Mouse (Mus musculus): ENCODE results near the gene Vamp1.
"Not testable (repeated sequence)": the region's sequence is repeated elsewhere in the genome, so short reads cannot be mapped to it uniquely, and the experiment has no call there.

Vamp1 gene

DNA sequence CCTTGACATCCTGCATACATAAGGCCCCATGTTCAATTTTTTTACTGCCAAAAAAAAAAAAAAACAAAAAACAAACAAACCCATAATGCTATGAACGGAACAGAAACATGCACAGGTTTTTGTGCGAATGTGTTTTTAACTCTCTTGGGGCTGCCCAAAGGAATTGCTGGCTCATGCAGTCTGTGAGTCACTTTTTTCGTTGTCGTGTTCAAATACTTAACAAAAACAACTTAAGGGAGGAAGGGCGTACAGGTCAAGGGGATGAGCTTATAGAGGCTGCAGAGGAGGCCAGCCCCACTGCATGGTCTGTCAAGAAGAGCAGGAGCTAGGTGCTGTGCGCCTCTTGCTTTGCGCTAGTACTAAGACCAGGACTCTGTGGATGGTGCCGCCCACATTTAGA is 37.4 kb downstream of the Vamp1 start:
- no peak for DNase-seq

- DNase-seq = no peak
Measured at GRCm38 (mm10) chr6:125253863-125254715, 38.7 kb downstream of the Vamp1 start.

GRCm38 (mm10) chr6:125255516-125256044 is 40.2 kb downstream of the Vamp1 start:
- no peak for DNase-seq

GRCm38 (mm10) chr6:125256222-125256966 is 41.0 kb downstream of the Vamp1 start:
- DNase-seq = peak; percentile 68

DNA sequence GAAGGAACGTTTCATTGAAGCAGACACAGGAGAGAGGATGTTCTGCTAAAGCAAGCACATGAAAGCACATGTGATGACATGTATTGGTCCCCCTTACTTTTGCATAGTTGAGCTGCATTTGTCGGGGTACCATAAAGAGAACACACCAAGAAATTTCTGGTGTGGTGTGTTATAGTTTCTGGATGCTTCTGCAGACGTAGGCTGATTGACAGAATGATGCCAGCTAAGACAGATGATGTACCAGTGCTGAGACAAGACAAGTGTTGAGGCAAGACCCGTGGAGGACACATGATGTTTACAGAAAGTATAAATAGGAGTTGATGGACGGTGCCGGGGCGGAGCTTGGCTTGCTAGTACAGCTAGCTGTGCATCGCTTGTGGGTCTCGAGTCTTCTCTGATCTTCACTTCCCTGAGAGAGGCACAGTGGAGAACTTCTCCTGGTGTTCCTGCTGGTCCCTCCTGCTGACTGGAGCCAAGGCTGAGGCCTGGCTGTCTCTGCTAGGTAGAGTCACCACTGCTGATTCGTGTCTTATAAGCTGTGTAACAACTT is 44.7 kb downstream of the Vamp1 start:
- DNase-seq = no peak

DNA sequence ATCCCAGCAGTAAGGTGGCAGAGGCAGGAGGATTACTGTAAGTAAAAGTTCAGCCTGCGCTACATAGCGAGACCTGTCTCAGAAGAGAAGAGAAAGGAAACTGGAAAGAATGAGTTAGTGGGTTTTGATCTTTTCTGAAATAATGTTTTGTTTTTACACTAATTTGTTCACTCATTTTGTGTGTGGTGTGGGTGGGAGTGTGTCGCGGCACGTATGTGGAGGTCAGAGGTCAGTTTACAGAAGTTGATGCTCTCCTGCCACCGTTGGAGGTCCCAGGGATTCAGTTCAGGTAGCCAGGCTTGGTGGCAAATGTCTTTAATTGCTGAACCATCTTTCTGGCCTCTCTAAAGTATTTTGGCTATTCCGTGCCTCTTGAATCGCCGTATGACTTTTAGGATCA is 48.9 kb downstream of the Vamp1 start:
- no peak for DNase-seq

DNA sequence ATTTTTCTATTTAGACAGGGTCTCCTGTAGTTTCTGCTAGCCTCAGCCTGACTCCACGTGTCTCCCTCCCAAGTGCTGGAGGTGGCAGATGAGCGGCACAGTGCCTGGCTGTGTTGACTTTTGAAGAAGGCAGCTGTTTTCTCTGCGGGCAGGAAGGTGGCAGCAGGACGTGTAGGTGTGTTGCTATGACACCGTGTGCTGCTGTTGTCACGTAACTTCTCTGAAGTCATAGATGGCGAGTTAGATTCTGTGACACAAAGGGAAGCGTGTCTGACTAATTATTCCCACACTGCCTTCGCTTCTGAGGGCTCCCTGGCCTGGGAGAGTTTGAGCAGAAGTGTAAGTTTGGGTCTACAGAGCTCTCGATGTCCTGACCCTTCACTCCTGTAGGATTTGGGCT is 49.9 kb downstream of the Vamp1 start:
- no peak for DNase-seq

GRCm38 (mm10) chr6:125266091-125266490 is 50.7 kb downstream of the Vamp1 start:
- DNase-seq = no peak

- DNase-seq = not testable (repeated sequence)
Measured at GRCm38 (mm10) chr6:125266600-125266999, 51.2 kb downstream of the Vamp1 start.

DNA sequence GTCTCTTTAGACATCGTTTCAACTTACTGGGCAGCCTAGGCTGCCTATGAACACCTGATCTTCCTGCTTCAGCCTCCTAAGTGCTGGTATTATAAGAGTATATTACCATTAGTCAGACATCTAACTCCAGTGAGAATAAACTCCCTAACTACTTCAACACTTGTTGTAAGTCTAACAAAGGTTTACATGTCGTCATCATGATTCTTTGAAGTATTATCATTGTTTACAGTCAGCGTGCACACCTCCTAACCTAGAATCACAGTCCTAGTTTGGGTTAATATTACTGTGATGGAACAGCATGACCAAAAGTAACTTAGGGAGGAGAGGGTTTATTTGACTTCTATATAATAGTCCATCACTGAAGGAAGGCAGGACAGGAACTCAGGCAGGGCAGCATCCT is 52.1 kb downstream of the Vamp1 start:
- DNase-seq = no peak

DNA sequence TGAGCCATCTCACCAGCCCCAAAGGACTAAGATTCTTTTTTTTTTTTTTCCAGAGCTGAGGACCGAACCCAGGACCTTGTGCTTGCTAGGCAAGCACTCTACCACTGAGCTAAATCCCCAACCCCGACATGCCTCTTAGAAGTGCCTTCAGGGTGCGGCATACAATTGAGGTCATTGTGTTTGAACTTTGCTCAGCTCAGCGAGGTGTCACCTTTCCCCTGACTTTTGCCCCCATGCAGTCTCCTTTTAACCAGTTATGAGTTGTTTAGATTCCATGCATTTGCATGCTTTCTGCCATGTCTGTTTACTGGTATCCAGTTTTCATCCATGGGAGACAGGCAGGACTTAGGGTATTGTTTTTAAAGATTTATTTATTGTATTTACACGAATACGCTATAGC is 53.4 kb downstream of the Vamp1 start:
- DNase-seq = no peak

- peak; percentile 93 for DNase-seq
Measured at GRCm38 (mm10) chr6:125271455-125272227, 56.3 kb downstream of the Vamp1 start.

GRCm38 (mm10) chr6:125272228-125272785 is 57.0 kb downstream of the Vamp1 start:
- no peak for DNase-seq

DNA sequence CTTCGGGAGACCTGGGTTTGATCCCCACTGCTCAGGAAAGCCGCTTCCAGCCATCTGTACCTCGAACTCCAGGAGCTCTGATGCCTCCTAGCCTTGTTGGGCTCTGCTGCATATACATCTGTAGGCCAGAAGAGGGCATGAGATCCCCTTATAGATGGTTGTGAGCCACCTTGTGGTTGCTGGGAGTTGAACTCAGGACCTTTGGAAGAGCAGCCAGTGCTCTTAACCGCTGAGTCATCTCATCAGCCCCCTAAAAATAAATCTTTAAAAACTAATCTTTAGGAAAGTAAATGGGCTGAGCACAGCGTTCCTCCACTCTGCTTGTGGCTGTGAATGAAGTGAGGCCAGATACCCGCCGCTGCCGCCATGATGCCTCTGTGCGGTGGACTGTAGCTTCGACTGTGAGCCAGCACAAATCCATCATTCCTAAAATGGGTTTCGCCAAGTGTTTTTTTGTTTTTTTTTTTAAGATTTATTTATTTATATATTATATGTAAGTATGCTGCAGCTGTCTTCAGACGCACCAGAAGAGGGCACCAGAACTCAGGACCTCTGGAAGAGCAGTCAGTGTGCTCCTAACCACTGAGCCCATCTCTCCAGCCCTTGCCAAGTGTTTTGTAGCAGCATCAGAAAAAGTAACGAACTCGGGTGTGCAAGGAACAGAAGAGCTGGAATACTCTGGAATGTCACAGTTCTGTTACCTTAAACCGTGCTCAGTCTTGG is 59.7 kb downstream of the Vamp1 start:
- DNase-seq = peak; percentile 59

DNA sequence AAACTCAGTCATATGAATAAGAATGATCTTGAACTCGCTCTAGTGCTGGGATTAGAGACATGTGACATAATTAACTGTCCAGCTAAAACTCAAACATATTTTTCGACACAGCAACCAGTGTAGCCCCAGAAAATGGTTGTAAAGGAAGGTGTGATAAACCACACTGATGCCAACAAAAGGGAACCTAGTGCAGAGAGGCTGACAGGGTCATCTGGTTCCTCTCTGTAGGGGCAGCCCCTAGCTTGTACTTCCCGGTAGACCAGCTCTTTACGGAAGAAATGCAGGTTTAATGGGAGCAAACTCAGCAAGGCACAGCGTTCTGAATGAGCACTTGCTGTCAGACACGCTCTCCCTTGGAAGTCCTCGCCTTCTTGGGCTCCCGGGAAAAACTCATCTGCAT is 64.4 kb downstream of the Vamp1 start:
- no peak for DNase-seq

GRCm38 (mm10) chr6:125282721-125283120 is 67.4 kb downstream of the Vamp1 start:
- not testable (repeated sequence) for DNase-seq

DNA sequence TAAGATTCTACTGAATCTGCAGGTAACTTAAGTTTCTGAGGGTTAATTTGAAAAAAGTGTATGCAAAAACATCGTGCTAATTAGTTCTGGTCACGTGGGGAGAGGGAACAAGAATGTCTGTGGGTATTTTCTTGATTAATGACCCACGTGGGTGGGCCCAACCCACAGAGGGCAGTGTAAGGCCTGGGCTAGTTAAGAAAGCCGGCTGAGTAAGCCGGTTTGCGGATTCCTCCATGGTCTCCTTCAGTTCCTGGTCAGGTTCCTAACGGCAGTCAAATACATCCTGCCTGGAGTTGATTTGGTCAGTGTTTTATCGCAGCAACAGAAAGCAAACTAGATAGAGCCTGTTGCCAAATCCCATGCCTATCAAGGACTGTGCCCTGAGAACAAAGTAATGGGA is 68.9 kb downstream of the Vamp1 start:
- no peak for DNase-seq

DNA sequence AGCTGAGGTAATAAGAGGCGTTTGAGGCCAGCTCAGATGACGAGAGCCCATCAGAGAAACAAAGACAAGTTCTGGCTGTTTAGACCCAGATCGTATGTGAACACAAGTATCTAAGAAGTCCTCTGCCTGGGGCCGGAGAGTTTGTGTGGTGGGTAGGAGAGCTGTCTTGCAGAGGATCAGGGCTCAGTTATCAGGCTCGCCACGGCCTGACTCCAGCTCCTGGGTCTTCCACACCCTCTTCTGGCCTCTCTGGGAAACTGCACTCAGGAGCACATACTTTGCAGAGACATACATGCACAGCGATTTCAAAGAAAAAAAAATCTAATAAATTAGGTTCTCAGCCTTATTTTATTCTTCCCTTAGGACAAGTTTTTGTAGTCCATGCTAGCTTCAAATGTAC is 69.4 kb downstream of the Vamp1 start:
- DNase-seq = no peak

GRCm38 (mm10) chr6:125285890-125286289 is 70.5 kb downstream of the Vamp1 start, which contains the start of gene Tuba3a:
Gene Tuba3a, minus strand, starts transcription at chr6:125286042.
- DNase-seq = no peak

- no peak for DNase-seq
Measured at GRCm38 (mm10) chr6:125286944-125287343, 71.6 kb downstream of the Vamp1 start.

DNA sequence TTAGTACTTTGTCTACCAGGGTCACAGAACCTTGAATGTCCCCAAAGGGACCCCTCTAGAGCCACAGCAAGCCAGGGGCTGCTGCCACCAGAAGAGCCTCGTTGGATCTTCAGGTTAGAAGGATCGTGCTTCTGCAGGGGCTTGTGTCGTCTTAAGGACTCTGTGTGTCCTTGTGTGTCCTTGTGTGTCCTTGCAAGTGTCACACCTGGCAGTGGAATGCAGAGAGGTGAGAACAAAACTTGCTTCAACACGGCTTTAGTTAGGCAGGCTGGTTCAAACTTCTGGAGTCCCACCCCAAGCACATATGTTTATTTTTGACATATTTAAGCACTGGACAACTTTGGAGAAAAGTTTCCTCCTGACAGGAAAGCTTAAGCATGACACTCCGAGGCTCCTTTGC is 73.4 kb downstream of the Vamp1 start:
- DNase-seq = no peak

DNA sequence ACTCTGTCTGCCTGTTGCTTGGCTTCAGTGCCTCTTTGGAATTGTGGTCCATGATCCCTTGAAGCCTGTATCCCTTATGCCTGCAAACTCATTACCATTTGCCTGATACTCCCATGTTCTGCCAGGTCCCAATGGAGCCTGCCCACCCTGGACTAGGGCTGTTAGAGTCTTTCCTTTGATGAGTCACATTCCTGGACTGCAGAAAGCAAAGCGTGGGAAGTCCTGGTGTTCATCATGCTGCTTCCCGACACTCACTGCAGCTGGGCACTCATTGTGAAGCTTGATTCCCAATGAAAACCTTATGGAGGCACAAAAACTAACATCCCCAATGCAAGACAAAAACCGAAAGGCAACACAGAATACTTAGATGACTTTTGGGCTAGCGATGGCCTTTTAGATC is 76.0 kb downstream of the Vamp1 start:
- no peak for DNase-seq

All from kidney, adult 18-20 months (tissue).